In the genomic region with DNA sequence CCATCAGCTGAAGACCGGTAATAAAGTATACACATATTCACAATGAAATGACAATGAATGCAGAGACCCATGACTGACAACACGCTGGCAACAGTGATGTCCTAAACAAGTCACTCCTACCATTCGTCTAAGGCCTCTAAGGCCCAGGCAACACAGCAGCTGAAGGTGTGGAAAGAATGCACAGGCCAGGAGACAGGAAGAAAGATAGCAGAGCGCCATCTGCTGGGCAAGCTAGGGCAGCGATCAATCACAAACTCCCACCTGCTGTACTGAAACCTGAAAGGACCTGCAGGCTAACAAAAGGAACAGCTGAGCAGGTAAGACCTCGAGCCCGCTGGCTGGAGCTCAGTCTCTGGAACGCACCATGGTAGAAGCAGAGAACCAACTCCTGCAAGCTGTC, we compare ENCODE assay signal across 8 mouse cellular contexts. TPM values are rescaled to one million over a fixed set of nuclear protein-coding genes. Genes with fewer than 3 reads are reported as not detected.
DNase-seq lines count a peak whose midpoint lies in the region; ATAC-seq and TF ChIP-seq lines count a peak whose summit lies in the region.

No protein-coding gene starts in this region.

- H3K4me1 ChIP-seq in kidney, embryonic 15.5 days: no peaks in the 10 kb centered on the region
- H3K4me1 ChIP-seq in liver, embryonic 11.5 days (replicated peaks; ENCODE audit: control insufficient read depth, insufficient read depth, low read length): no peaks in the 10 kb centered on the region
- no peaks in the 10 kb centered on the region for H3K4me1 ChIP-seq in neural tube, embryonic 13.5 days (replicated peaks)
- no peaks in the 10 kb centered on the region for H3K4me1 ChIP-seq in testis, adult 2 months (ENCODE audit: control insufficient read depth, insufficient read depth, low read length)

- H3K27ac ChIP-seq in kidney, embryonic 15.5 days: no peak overlapping the region
- H3K27ac ChIP-seq in liver, embryonic 11.5 days (ENCODE audit: low read depth, low read length): no peak overlapping the region
- no peak overlapping the region for H3K27ac ChIP-seq in neural tube, embryonic 13.5 days (replicated peaks)
- no peak overlapping the region for H3K27ac ChIP-seq in testis, adult 2 months (ENCODE audit: control insufficient read depth, insufficient read depth, low read depth, low read length)

- H3K27me3 ChIP-seq in kidney, embryonic 15.5 days: no peaks in the 10 kb centered on the region
- H3K27me3 ChIP-seq in liver, embryonic 11.5 days (replicated peaks; ENCODE audit: control insufficient read depth, insufficient read depth, low read length): no peaks in the 10 kb centered on the region
- H3K27me3 ChIP-seq in neural tube, embryonic 13.5 days: no peaks in the 10 kb centered on the region
- no peaks in the 10 kb centered on the region for H3K27me3 ChIP-seq in testis, adult 2 months (ENCODE audit: control insufficient read depth, insufficient read depth, low read length)

- H3K4me3 ChIP-seq in kidney, embryonic 15.5 days (replicated peaks): no peak overlapping the region
- H3K4me3 ChIP-seq in liver, embryonic 11.5 days (ENCODE audit: low read depth, low read length): no peak overlapping the region
- H3K4me3 ChIP-seq in neural tube, embryonic 13.5 days: no peak overlapping the region
- H3K4me3 ChIP-seq in testis, adult 2 months (ENCODE audit: control insufficient read depth, low read depth, low read length): no peak overlapping the region

- no peak for TF ChIP-seq POLR2A in testis, adult 2 months (IDR thresholded peaks at IDR 0.05; ENCODE audit: control insufficient read depth, low read depth, low read length)

- no peak overlapping the region for H3K9ac ChIP-seq in kidney, embryonic 15.5 days
- no peak overlapping the region for H3K9ac ChIP-seq in liver, embryonic 11.5 days (ENCODE audit: low read depth, low read length)
- H3K9ac ChIP-seq in neural tube, embryonic 13.5 days: no peak overlapping the region

- peak; percentile 88 for DNase-seq in A20 (ENCODE audit: low read depth, low spot score)
- peak; percentile 43 to 80 for DNase-seq in adrenal gland, adult (ENCODE audit: inconsistent age in 2 of 2, low spot score in 1 of 2)
- peak; percentile 77 for DNase-seq in embryo, embryonic 10 days (ENCODE audit: low spot score)
- peak; percentile 22 for DNase-seq in gastrocnemius, postnatal 14 days
- DNase-seq in liver, embryonic 11.5 days (ENCODE audit: low spot score): peak; percentile 39

- peak; percentile 83; the same call in 1 of the 2 replicates for TF ChIP-seq CTCF in testis, adult 2 months (IDR thresholded peaks at IDR 0.05; ENCODE audit: control insufficient read depth, insufficient read depth, insufficient replicate concordance, low read depth, low read length)

- WGBS in kidney, embryonic 15.5 days: 25% methylated on average over 8 of the region's 8 CpGs
- WGBS in liver, embryonic 11.5 days: 27% methylated on average over 8 of the region's 8 CpGs
- 27% methylated on average over 8 of the region's 8 CpGs for WGBS in neural tube, embryonic 13.5 days

- peaks cover 40% of the 10 kb centered on the region for H3K36me3 ChIP-seq in kidney, embryonic 15.5 days
- peaks cover 14% of the 10 kb centered on the region for H3K36me3 ChIP-seq in liver, embryonic 11.5 days (ENCODE audit: control insufficient read depth, insufficient read depth, low read length)
- H3K36me3 ChIP-seq in neural tube, embryonic 13.5 days: peaks cover 32% of the 10 kb centered on the region
- H3K36me3 ChIP-seq in testis, adult 2 months (ENCODE audit: control insufficient read depth, insufficient read depth, low read length): no peaks in the 10 kb centered on the region

- H3K9me3 ChIP-seq in kidney, embryonic 15.5 days (replicated peaks): no peaks in the 10 kb centered on the region
- no peaks in the 10 kb centered on the region for H3K9me3 ChIP-seq in liver, embryonic 11.5 days (ENCODE audit: control insufficient read depth, low read length)
- H3K9me3 ChIP-seq in neural tube, embryonic 13.5 days: no peaks in the 10 kb centered on the region

- ATAC-seq in kidney, embryonic 15.5 days (replicated peaks; ENCODE audit: low FRiP score): peak; percentile 56; the same call in 1 of the 2 replicates
- ATAC-seq in liver, embryonic 11.5 days (replicated peaks; ENCODE audit: low FRiP score): peak; percentile 69
- ATAC-seq in neural tube, embryonic 13.5 days (ENCODE audit: low read depth): peak; percentile 86

- intact Hi-C loops in gastrocnemius, postnatal 14 days (cut with DNase I; ENCODE audit: low total_unique reads): loop anchor here (2.0 kb wide), 1 partner anchor 305 kb away; no protein-coding TSS in a partner anchor

- no peak overlapping the region for H3K4me2 ChIP-seq in kidney, embryonic 15.5 days
- no peak overlapping the region for H3K4me2 ChIP-seq in liver, embryonic 11.5 days
- H3K4me2 ChIP-seq in neural tube, embryonic 13.5 days: no peak overlapping the region

RNA-seq across cellular contexts. Expression of a gene that starts 48.6 kb away (rescaled TPM):
- 1 to 10 TPM; 5.8 TPM for total RNA-seq in gastrocnemius, postnatal 14 days (2021)
- 17.3 and 19.7 TPM in 2 replicates for polyA plus RNA-seq in kidney, embryonic 15.5 days (2015; fragmentation: Nextera tagmentation; extraction: Ambion mirVana)
- polyA plus RNA-seq in liver, embryonic 11.5 days (2014; fragmentation: Nextera tagmentation; extraction: Ambion mirVana): 15.9 and 20.0 TPM in 2 replicates
- polyA plus RNA-seq in neural tube, embryonic 13.5 days (2015; fragmentation: Nextera tagmentation; extraction: Ambion mirVana): 16.2 and 18.4 TPM in 2 replicates
- 1.7 and 1.9 TPM in 2 replicates for polyA plus RNA-seq in testis, adult 2 months (2012; rRNA removed)

RNA-seq across cellular contexts. Expression of a gene that starts 48.8 kb away (rescaled TPM):
- total RNA-seq in gastrocnemius, postnatal 14 days (2021): 10 to 100 TPM; 16.2 to 18.2 TPM
- 43.0 and 46.6 TPM in 2 replicates for polyA plus RNA-seq in kidney, embryonic 15.5 days (2015; fragmentation: Nextera tagmentation; extraction: Ambion mirVana)
- 21.4 and 23.5 TPM in 2 replicates for polyA plus RNA-seq in liver, embryonic 11.5 days (2014; fragmentation: Nextera tagmentation; extraction: Ambion mirVana)
- polyA plus RNA-seq in neural tube, embryonic 13.5 days (2015; fragmentation: Nextera tagmentation; extraction: Ambion mirVana): 23.5 and 26.6 TPM in 2 replicates
- polyA plus RNA-seq in testis, adult 2 months (2012; rRNA removed): 1.2 and 1.5 TPM in 2 replicates

Comparison
In these comparisons a context has a peak if more than half of its experiments do, and no peak if none do; other contexts are left out.
1. DNase-seq: peak in every context shown above with its lines; median percentile 88 in A20; 77 in embryo, embryonic 10 days; 62 in adrenal gland, adult; 39 in liver, embryonic 11.5 days; 22 in gastrocnemius, postnatal 14 days.